Mouse (Mus musculus) kidney, adult 2 months (tissue): Measurements from ENCODE around the gene Gm30191.

Experiments
- CTCF ChIP-seq: fragments of 200-500 bp; conservative IDR thresholded peaks from 2 replicates; pipeline ENCODE4 v1.5.1; 2011; ENCODE audit warnings: low read depth, mild to moderate bottlenecking, control low read depth, low read length, moderate library complexity, mixed read lengths; ENCODE audit not compliant: insufficient read depth, insufficient read length
- POLR2A ChIP-seq: fragments of 200-500 bp; IDR thresholded peaks from one replicate; pipeline ENCODE4 v1.6.1; 2011; ENCODE audit warnings: low read depth, low read length, control low read depth

GRCm38 (mm10) chr4:134246719-134247258 lies at the start of gene Gm30191:
- no peak for TF ChIP-seq POLR2A
- no peak for TF ChIP-seq CTCF
